Comparison of ENCODE assay signal across 8 mouse cellular contexts in the genomic region with DNA sequence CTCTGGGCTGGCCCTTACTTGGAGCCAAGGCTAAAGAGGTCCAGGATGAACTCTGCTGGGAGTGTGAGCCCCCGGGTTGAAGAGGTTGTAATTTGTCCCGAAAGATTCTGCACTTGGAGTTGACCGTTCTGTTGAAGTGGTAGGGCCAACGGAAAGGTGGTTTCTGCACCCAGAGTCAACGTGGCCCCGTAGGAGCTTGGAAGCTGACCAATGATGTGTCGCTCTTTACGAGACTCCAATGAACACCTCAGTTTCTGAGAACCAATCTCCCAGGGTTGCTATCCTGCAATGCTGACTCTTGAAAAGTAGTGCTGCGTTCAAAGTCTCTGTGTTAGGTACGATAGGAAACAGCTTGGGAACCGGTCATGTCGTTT. TPM values are rescaled to one million over a fixed set of nuclear protein-coding genes. Genes with fewer than 3 reads are reported as not detected.
DNase-seq lines count a peak whose midpoint lies in the region; ATAC-seq and TF ChIP-seq lines count a peak whose summit lies in the region.

No protein-coding gene starts in this region.

- peaks cover 5% of the 10 kb centered on the region for H3K4me1 ChIP-seq in embryonic facial prominence, embryonic 14.5 days (ENCODE audit: control insufficient read depth, insufficient read depth, low read length)
- no peaks in the 10 kb centered on the region for H3K4me1 ChIP-seq in hindbrain, postnatal 0 days (ENCODE audit: insufficient read depth, low read length)
- H3K4me1 ChIP-seq in liver, embryonic 13.5 days (replicated peaks), result peaks cover 37% of the 10 kb centered on the region

- 0 out of 2 replicates have a peak overlapping the region, but pooled peaks have one; percentile 56 for H3K27ac ChIP-seq in embryonic facial prominence, embryonic 14.5 days (replicated peaks; ENCODE audit: low read depth, low read length)
- H3K27ac ChIP-seq in hindbrain, postnatal 0 days, result peak overlapping the region; percentile 85; the same call in 1 of the 2 replicates
- H3K27ac ChIP-seq in liver, embryonic 13.5 days, result no peak overlapping the region

- peak overlapping the region; percentile 75 for H3K4me2 ChIP-seq in embryonic facial prominence, embryonic 14.5 days (ENCODE audit: low read depth, low read length)
- H3K4me2 ChIP-seq in hindbrain, postnatal 0 days (ENCODE audit: low read depth, low read length), result peak overlapping the region; percentile 68
- H3K4me2 ChIP-seq in liver, embryonic 13.5 days, result peak overlapping the region; percentile 77

- no peaks in the 10 kb centered on the region for H3K9me3 ChIP-seq in embryonic facial prominence, embryonic 14.5 days (ENCODE audit: control insufficient read depth, low read length)
- no peaks in the 10 kb centered on the region for H3K9me3 ChIP-seq in hindbrain, postnatal 0 days (ENCODE audit: low read length)
- no peaks in the 10 kb centered on the region for H3K9me3 ChIP-seq in liver, embryonic 13.5 days (replicated peaks)

- no peaks in the 10 kb centered on the region for H3K36me3 ChIP-seq in embryonic facial prominence, embryonic 14.5 days (ENCODE audit: control insufficient read depth, insufficient read depth, low read length)
- no peaks in the 10 kb centered on the region for H3K36me3 ChIP-seq in hindbrain, postnatal 0 days (ENCODE audit: insufficient read depth, low read length)
- H3K36me3 ChIP-seq in liver, embryonic 13.5 days, result 0 out of 2 replicates have a peak, but pooled peaks cover 7% of the 10 kb centered on the region
- H3K36me3 ChIP-seq in splenic B cell, adult 2 months (ENCODE audit: control insufficient read depth, insufficient read depth, low read length, poor library complexity, severe bottlenecking), result no peaks in the 10 kb centered on the region

- ATAC-seq in cerebellum, adult (ENCODE audit: insufficient number of reproducible peaks, low FRiP score, low TSS enrichment), result no peak
- ATAC-seq in embryonic facial prominence, embryonic 14.5 days (ENCODE audit: low read depth), result 0 out of 2 replicates have a peak, but pooled peaks have one; percentile 1
- peak; percentile 4; the same call in 1 of the 2 replicates for ATAC-seq in hindbrain, postnatal 0 days
- ATAC-seq in liver, embryonic 13.5 days (ENCODE audit: low read depth), result peak; percentile 32

- TF ChIP-seq CTCF in hindbrain, postnatal 0 days (IDR thresholded peaks at IDR 0.05; ENCODE audit: low read depth), result no peak

- WGBS in embryonic facial prominence, embryonic 14.5 days, result 4% methylated on average over 12 of the region's 12 CpGs
- 4% methylated on average over 12 of the region's 12 CpGs for WGBS in hindbrain, postnatal 0 days
- 3% methylated on average over 12 of the region's 12 CpGs for WGBS in liver, embryonic 13.5 days (ENCODE audit: insufficient replicate concordance)

- peak overlapping the region; percentile 94 for H3K9ac ChIP-seq in embryonic facial prominence, embryonic 14.5 days (ENCODE audit: low read depth, low read length)
- H3K9ac ChIP-seq in hindbrain, postnatal 0 days (replicated peaks; ENCODE audit: low read length), result peak overlapping the region; percentile 84
- peak overlapping the region; percentile 93 for H3K9ac ChIP-seq in liver, embryonic 13.5 days

- H3K4me3 ChIP-seq in embryonic facial prominence, embryonic 14.5 days (ENCODE audit: low read depth, low read length), result peak overlapping the region; percentile 88
- peak overlapping the region; percentile 94 for H3K4me3 ChIP-seq in hindbrain, postnatal 0 days (ENCODE audit: low read length)
- H3K4me3 ChIP-seq in liver, embryonic 13.5 days (replicated peaks), result peak overlapping the region; percentile 92

- DNase-seq in cerebellum, adult 11 months, result peak; percentile 47
- DNase-seq in adipocyte (ENCODE audit: low spot score), result peak; percentile 53
- DNase-seq in embryonic facial prominence, embryonic 14.5 days (ENCODE audit: low spot score), result peak; percentile 33
- DNase-seq in hindbrain, postnatal 0 days (ENCODE audit: low spot score), result peak; percentile 49
- peak; percentile 13 for DNase-seq in liver, embryonic 13.5 days
- DNase-seq in splenic B cell, adult 2 months (ENCODE audit: low read depth, low spot score), result peak; percentile 13
- DNase-seq in urinary bladder, postnatal 36 days (ENCODE audit: low spot score in 2 of 2), result no peak

- H3K27me3 ChIP-seq in embryonic facial prominence, embryonic 14.5 days (replicated peaks; ENCODE audit: control insufficient read depth, insufficient read depth, low read length), result no peaks in the 10 kb centered on the region
- H3K27me3 ChIP-seq in hindbrain, postnatal 0 days (ENCODE audit: insufficient read depth, low read length), result no peaks in the 10 kb centered on the region
- H3K27me3 ChIP-seq in liver, embryonic 13.5 days, result no peaks in the 10 kb centered on the region
- H3K27me3 ChIP-seq in splenic B cell, adult 2 months (ENCODE audit: control insufficient read depth, insufficient read depth, low read length, poor library complexity, severe bottlenecking), result no peaks in the 10 kb centered on the region

RNA-seq across cellular contexts. Expression of gene Suclg1, which starts 0.9 kb away (rescaled TPM):
- 167 and 173 TPM in 2 replicates for polyA plus RNA-seq in embryonic facial prominence, embryonic 14.5 days (2014; fragmentation: Nextera tagmentation; extraction: Ambion mirVana)
- 35.0 and 46.8 TPM in 2 replicates for total RNA-seq in hindbrain, postnatal 0 days (2014; rRNA removed)
- polyA plus RNA-seq in hindbrain, postnatal 0 days (2015; fragmentation: Nextera tagmentation; extraction: Ambion mirVana), result 152 and 153 TPM in 2 replicates
- 131 and 141 TPM in 2 replicates for polyA plus RNA-seq in liver, embryonic 13.5 days (2015; fragmentation: Nextera tagmentation; extraction: Ambion mirVana)

RNA-seq across cellular contexts. Expression of gene Dnah6, which starts 27.6 kb away (rescaled TPM):
- polyA plus RNA-seq in embryonic facial prominence, embryonic 14.5 days (2014; fragmentation: Nextera tagmentation; extraction: Ambion mirVana), result 0.07 and 0.42 TPM in 2 replicates
- 1.1 and 1.5 TPM in 2 replicates for total RNA-seq in hindbrain, postnatal 0 days (2014; rRNA removed)
- polyA plus RNA-seq in hindbrain, postnatal 0 days (2015; fragmentation: Nextera tagmentation; extraction: Ambion mirVana), result 0.34 and 0.37 TPM in 2 replicates
- 0.01 TPM in 2 replicates for polyA plus RNA-seq in liver, embryonic 13.5 days (2015; fragmentation: Nextera tagmentation; extraction: Ambion mirVana)

Comparison
In these comparisons a context has a peak if more than half of its experiments do, and no peak if none do; other contexts are left out.
1. DNase-seq: peak in cerebellum, adult 11 months (single experiment), adipocyte (single experiment), embryonic facial prominence, embryonic 14.5 days (single experiment), hindbrain, postnatal 0 days (single experiment), liver, embryonic 13.5 days (single experiment) and splenic B cell, adult 2 months (single experiment); none in urinary bladder, postnatal 36 days (0 of 2).
2. Peak in every context shown above with its lines, with median percentiles within 50 percentile points of each other: H3K4me2 ChIP-seq, H3K4me3 ChIP-seq and H3K9ac ChIP-seq.